Mouse (Mus musculus) embryo, embryonic 9.5 days (tissue): ENCODE results near the gene Tbc1d17.

Experiments used
- DNase-seq: peaks from one replicate; pipeline ENCODE4 v3.0.0-alpha.2; 2017; ENCODE audit errors: extremely low spot score

Gene Tbc1d17

DNA sequence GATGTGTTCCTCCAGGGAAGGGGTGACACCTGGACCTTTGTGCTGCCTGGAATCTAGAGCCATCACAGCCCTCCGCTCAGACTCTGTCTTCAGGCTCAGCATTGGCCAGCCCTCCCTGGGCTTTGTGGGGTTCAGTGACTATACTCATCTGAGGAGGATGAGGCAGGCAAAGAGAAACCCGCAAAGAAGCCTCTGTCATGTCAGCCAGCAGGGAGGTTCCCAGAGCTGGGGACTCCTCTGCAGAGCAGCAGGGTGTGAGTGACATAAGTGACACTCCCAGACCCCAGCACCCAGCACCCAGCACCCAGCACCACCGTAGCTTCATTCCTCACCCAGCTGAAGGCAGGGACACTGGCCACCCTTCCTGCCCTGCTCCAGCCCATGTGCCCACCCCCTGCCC lies 59.3 kb downstream of the Tbc1d17 start:
- DNase-seq, result no peak
